Mouse (Mus musculus) inflammation-experienced regulatory T-cells, adult 6 months (primary cell): ENCODE data around the gene Zfp952. TPM values are rescaled to one million over a fixed set of nuclear protein-coding genes. Genes with fewer than 3 reads are reported as not detected.
"Not testable (repeated sequence)": the region's sequence is repeated elsewhere in the genome, so short reads cannot be mapped to it uniquely, and the experiment has no call there.

Experiments used
- ATAC-seq: one replicate; pipeline ENCODE4 v1.8.0; 2017
- polyA plus RNA-seq, 3 experiments: library from polyadenylated mRNA; unstranded; fragments of 100-300 nt; shearing (Covaris generic); gene quantifications; one replicate each; pipeline ENCODE4 v1.2.1; 2017

The Zfp952 gene
- polyA plus RNA-seq: 10 to 100 TPM; 14.5 to 20.2 (median 17.4) TPM

DNA sequence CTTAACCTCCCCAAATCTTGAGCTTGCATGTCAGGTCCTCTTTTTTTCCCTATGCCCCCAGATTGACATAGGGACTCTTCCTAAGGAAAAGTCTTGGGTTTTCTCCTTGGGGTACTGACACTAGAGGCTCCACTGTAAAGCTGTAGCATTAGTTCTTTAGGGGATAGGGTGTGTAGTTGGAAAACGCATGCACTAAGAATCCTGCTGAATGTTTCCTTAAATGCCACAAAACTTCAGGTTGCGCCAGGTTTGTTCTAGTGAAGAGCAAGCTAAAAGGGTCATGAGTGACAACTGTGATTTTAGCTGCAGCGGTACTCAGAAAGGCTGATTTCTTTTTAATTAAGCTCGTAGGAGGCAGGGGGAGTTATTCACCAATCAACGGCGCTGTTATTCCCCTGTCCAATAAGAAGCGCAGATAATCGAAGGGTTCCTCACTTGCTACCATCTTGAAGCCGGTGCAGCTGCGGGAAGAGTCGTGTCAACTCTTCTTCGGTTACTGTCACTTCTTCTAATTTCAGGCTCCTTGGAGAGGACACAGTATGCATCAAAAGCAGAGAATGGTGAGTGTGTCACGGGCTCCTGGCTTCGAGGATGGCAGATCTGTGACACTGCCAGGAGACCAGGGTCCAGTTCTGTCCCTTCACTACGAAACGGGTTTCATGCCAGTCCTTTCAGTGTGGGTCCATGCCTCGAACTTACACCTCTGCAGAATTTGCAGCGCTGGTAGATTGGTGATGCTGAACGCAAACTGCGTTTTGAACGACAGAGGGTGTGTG is at the start of gene Zfp952:
Zfp952 (plus strand) TSS at position 431 of the 776 bp plus-strand sequence.
- ATAC-seq: peak; percentile 98

DNA sequence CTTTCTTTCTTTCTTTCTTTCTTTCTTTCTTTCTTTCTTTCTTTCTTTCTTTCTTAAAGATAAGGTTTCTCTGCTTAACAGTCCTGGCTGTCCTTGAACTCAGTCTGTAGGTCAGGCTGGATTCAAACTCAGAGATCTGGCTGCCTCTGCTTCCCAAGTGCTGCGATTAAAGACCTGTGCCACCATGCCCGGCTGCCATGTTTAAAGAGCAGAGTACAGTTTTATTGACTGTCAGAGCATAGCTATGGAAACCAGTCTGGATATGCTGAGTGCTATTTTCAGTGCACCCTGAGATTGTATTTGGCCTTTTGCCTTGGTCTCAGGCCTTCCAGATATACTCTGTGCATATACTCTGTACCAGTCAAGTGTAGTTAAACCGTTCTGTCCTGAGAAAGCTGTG is 49.3 kb upstream of the Zfp952 start:
- no peak for ATAC-seq

DNA sequence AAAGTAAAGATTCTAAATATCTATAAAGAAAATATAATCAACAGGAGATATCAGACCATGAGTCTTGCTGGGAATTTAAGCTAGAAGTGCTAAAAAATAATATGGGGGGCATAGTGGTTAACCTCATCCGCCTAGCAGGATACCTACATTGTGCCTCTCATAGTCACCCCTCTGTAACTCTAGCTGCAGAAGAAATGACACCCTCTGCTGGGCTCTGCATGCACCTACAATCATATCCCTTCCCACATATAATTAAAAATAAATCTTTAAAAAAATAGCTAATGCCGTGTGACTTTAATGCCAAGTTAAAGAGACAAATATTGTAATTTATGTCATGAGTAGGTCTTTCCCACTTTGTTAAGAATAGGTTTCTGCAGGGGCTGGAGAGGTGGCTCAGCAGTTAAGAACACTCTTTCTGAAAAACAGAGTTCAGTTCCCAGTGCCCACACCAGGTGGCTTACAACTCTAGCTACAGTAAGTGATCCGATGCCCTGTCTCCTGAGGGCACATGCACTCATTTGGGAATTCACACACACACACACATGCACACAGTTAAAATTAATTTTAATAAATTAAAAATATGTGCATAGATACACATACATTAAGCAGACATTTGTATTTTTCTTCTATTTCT is 48.4 kb upstream of the Zfp952 start:
- no peak for ATAC-seq

DNA sequence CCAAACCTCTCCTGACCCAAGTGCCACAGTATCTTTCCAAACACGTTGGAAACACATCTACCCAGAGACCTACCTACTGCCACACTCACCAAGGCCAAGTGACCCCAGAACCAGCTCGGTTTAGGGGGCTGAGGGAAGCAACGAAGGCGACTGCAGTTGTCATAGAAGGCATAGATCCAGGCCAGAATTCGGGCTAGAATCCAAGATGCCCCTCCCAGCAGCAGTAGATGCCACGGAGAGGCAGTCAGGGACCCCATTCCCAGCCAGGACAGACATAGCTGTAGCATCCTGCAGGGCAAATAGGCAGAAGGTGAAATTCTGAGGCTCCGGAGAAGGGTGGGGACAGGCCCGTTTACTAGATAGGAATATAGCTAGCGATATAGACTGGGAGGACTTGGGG is 46.2 kb upstream of the Zfp952 start:
- no peak for ATAC-seq

DNA sequence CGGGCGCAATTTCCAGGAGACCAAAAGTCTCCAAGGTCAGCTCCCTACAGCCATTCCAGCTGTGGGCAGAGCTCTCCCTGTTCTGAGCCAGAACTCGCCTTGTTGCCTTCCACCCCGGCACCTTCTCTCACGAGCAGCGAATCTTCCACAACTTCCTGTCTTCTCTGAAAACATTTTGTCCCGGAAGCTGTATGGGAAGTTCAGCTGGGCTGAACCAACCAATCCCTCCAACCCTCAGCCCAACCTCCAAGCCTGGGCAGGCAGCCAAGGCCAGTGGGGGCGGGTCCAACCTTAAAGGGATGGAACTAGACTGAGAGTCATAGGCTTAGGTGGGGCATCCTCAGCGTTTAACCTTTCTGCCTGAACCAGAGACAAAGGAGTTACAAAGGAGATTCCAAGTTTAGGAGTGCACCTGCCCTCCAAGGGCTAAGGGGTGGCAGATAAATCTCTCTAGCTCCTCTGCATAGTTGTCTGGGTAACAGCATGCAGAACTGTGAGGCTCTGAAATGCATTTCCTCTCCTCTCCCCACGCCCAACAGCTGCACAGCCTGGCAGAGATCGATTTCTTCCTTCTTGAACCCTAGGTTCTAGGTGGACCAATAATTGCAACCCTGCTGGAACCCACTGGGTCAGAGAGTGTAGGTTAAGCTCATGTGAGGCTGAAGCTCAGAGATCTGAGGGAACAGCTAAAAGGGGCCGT is 45.6 kb upstream of the Zfp952 start, which contains the start of gene Cyp4f13:
Cyp4f13 (minus strand) TSS at position 188 of the 700 bp plus-strand sequence.
- ATAC-seq: peak; percentile 97

DNA sequence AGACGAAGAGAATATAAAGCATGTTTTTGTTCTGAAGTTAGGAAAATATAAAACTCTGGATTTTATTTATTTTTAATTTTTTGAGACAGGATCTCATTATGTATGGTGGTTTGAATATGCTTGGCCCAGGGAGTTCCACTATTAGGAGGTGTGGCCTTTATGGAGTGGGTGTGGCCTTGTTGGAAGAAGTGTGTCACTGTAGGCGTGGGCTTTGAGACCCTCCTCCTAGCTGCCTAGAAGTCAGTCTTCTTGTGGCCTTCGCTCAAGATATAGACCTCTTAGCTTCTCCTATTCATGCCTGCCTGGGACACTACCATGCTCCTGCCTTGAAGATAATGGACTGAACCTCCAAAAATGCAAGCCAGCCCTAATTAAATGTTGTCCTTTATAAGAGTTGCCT is 42.8 kb upstream of the Zfp952 start:
- ATAC-seq: no peak

DNA sequence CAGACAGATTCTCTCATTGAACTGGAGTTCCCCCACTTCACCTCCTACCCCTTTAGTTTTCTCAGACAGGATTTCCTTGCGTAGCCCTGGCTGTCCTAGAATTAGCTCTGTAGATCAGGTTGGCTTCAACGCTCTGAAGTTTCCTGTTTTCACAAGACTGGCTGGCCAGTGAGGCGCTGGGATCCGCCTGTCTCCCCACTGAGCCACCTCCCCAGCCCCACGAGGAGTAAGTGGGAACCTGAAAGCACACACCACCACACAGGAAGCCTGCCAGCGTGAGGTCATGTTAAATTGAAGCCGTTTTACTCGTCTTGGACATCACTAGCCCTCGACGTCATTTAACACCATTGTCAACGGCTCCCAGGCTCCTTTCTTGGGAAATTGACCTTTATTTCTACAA is 41.9 kb upstream of the Zfp952 start:
- no peak for ATAC-seq

DNA sequence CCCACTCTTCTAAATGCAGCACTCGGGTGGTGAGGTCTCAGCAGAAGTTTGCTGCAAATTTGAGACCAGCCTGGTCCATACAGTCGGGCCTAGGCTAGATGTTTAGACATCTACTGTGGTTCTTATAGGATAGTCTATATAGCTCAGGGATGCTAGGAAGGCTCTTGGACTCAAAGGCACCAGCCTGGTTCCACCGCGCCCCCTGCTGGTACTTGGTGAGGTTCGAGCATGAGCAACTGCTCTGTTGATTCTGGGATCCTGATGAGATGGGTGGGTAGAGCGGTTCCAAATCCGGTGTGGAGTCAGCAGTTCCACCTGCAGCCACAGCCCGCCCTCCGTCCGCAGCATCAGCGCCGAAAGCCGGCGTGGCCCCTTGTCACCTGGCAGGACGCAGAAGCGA is 41.5 kb upstream of the Zfp952 start:
- ATAC-seq: peak; percentile 20

DNA sequence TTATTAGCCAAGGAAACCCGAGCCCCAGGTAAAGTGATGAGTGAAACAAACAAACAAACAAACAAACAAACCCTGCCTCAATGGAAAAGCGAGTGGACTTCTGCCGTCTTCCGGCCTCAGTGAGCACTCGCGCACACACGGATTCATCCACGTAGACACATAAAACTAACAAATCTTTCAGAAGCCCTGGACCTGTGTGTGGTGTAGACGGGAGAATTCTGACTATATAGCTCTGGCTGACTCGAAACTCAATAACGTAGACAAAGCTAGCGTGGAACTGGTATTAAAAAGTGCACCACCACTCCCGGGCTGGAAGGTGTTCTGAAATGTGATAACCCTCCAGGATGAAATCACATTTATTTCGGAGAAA is 27.7 kb upstream of the Zfp952 start:
- ATAC-seq: peak; percentile 33

DNA sequence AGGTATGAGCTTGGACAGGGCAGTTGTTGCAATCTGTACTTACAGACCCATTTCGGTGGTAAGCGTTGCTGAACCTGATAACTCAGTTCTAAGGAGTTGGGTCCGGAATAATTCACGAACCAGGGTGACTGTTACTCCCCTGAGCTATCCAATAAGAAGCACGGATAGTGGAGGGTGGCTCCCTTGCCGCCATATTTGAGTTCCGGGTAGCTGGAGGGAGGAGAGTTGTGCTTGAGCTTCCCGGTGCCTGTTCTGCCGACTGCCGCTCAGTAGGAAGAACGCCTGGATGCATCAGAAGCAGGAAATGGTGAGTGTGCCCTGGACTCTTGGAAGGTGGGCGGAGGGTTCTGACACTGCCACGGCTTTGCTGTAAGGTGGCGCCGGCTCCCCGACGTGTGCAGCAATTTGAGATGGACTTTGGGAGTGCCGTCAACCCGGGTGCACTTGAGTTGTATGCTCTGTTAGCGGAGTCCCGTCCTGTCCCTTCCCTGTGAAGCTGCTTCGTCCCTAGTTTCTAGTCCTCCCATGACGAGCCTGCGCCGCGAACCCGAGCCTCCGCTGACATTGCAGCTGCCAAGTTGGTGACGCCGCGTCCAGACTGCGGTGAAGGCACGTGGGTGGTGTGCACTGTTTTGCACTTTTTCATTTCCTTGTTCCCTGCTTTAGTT is 27.2 kb upstream of the Zfp952 start, which contains the start of gene Zfp472:
Zfp472 (plus strand) TSS at position 192 of the 668 bp plus-strand sequence.
- peak; percentile 95 for ATAC-seq

DNA sequence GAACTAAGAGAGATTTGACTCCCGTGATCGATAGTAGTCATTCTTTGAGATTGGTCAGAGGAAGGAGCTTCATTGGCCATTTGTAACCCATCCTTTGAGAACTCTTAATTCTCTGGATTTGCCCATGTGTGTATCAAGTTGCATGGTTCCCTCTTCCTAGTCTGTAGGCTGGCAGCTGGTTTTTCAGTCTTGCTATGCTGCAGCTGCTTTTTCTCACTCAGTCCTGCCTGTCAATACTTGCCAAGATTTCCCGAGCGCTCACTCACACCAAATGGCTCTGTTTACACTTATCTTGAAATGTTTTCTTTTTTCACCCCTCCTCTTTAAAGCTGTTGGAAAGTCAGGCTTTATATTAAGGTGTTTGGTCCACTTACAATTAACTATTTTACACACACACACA is 11.6 kb upstream of the Zfp952 start:
- ATAC-seq: no peak

DNA sequence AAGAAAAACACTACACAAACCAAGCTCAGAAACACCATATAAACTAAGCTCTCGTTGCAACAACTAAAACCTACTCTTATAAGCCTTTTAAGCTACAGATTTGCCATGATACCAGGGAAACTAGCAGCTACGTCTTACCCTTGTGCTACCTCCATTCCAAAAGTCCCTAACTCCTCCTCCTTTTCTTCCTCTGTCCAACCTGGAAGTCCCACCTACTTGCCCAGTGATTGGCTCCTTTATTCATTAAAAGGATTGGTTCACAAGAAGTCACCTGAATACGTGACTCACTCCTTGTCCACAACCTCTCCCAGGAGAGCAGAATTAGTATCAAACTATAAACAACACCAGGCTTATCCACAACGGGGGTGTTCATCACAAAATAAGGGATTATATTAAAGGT is 6.6 kb upstream of the Zfp952 start:
- ATAC-seq: no peak

DNA sequence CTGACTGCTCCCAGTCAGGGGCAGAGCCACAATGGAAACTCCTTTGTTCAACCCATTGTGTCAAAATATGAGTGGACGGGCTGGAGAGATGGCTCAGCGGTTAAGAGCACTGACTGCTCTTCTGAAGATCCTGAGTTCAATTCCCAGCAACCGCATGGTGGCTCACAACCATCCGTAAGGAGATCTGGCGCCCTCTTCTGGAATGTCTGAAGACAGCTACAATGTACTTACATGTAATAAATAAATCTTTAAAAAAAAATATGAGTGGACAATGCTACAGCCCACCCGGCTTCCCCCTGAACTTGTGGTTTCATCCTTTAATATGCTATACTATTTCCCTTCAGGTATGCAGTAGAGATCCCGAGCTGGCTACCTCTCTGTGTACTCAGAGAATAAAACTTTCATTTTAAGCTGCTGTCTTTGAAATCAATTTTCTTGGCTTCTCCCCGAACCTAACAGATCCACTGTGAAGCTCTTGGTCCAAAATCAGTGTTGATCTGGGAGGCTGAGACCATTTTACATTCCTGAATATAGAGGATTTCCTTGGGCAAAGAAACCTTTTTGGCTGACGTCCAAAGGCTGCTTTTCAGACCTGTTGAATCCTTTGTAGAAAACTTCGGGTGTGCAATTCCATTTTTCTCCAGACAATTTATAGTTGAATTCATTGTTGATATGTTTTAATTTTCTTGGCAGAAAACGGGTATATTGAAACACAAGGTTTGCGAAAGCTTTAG is 797 bp upstream of the Zfp952 start:
- ATAC-seq: no peak

DNA sequence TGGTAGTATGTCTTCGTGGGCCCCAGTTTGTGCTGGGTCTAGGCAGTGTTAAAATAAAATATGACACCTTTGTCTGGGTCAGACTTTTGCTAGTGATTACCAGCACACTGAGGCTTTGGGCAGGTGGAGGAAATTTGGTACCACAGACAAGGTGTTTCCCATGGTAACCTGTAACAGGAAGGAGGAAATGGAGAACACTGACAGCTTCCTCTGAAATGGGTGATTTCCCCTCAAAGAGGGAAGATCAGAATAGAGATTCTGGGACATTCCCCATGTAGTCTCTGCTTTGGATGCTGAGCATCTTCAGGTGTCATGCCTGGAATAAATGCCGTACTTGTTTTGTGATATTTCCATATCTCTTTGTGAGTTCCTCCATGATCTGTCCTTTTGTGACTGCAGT is 5.6 kb downstream of the Zfp952 start:
- no peak for ATAC-seq

DNA sequence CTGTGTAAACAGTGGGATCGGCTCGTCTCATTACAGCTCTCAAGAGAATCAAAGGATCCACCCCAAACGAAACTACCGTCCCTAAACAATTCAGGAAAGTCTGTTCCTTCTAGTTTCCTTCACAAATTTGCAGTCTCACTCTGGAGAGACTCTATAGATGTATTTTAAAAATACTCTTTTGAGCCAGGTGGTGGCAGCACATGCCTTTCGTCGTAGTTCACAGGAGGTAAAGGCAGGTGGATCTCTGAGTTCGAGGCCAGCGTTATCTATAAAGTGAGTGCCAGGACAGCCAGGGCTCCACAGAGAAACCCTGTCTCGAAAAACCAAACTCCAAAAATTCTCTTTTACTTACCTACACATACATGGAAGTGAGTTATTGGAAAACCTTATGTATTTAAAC is 15.4 kb downstream of the Zfp952 start:
- ATAC-seq: no peak

DNA sequence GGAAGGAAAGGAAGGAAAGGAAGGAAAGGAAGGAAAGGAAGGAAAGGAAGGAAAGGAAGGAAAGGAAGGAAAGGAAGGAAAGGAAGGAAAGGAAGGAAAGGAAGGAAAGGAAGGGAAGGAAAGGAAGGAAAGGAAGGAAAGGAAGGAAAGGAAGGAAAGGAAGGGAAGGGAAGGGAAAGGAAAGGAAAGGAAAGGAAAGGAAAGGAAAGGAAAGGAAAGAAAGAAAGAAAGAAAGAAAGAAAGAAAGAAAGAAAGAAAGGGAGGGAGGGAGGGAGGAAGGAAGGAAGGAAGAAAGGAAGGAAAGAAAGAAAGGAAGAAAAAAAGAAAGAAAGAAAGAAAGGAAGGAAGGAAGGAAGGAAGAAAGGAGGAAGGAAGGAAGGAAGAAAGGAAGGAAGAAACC is 27.5 kb downstream of the Zfp952 start:
- ATAC-seq: not testable (repeated sequence)

DNA sequence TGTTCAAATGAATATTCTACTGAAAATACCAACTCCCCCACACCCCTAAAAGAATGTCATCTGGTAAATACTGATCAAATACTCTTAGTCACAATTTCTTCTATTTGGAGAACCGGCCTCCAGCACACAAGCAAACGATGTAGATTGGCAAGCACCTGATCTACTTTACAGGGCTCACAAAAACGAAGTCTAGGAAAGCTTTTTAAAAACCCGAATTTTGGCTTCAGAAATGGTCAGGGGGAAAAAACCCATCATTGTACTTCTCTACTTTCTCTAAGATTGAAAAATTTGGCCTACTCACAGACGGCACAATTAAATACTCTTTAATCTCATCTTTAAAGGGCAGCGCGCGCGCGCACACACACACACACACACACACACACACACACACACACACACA is 39.4 kb downstream of the Zfp952 start:
- no peak for ATAC-seq

DNA sequence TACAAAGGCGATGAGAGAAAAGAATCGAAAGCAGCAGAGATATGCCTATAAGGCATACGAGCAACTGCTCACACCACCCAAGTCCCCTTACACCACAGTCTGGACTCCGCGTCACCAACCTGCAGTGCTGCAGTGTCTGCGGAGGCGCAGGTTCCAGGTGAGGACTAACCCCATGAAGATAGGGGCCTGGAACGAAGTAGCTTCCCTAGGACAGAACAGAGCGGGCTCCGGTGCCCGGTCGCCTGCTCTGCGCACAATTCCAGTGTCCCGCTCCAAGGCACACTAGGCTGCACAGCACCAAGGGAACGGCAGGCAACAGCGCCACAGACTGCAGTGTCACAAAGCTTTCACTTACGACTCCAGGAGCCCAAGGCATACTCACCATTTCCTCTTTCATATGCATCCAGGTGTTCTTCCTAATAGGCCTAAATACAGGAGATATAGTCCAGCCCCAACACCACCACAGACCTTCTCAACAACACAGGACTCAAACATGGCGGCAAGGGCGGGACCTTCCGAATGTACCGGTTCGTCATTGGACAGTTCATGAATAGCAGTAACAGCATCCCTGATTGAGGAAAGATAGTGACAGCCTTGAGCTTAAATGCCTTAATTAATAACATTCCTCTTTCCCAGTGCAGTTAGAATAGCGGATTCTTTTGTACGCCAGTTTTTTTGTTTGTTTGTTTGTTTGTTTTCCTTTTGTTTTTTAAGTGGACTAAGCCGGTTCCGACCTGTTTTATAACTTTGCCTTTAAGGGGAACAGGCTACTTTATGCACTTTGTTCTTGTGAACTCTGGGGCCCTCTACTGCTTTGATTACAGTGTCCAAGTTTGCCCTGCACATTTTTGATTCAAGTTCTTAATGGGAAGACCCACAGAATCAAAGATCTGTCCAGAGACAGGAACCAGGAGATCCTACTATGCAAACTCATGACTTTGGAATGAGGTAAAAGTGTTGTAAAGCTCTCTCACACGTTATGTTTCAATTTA is 40.3 kb downstream of the Zfp952 start, which contains the start of gene Zfp763:
Zfp763 (minus strand) TSS at position 503 of the 992 bp plus-strand sequence.
- ATAC-seq: peak; percentile 96
